27 mouse cellular contexts compared by ENCODE assay signal in the genomic region with DNA sequence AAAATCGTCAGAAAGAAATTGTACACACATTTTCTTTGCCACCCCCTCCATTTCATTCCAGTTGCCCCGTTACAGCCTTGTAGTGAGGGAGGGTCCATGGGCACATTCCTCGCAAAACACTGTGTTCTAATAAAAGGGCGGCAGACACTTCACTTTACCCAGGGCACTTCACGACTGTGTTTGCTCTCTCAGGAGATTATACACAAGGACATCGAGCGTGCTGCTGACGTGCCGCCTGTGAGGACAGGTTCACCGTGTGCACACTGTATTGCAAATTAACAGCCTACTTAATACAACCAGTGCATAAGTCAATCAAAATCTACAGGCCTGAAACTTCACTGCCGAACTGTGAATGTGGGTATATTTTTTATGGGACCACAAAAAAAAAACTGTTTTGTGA.
DNase-seq lines count a peak whose midpoint lies in the region; ATAC-seq and TF ChIP-seq lines count a peak whose summit lies in the region.
"Had no signal": no experiment of that assay in that cellular context is flagged by ENCODE, and none has a peak within 500 bp of the region (broad histone marks: within the 10 kb centered on the region; RNA-seq: fewer than 3 reads in every experiment).

No protein-coding gene starts in this region.

- no peaks in the 10 kb centered on the region for H3K36me3 ChIP-seq in lung, embryonic 14.5 days (ENCODE audit: insufficient read depth)
- no peaks in the 10 kb centered on the region for H3K36me3 ChIP-seq in lung, postnatal 0 days (ENCODE audit: insufficient read depth, low read length)
- H3K36me3 ChIP-seq in stomach, embryonic 15.5 days = no peaks in the 10 kb centered on the region
- H3K36me3 ChIP-seq in stomach, postnatal 0 days (ENCODE audit: control insufficient read depth, insufficient read depth, low read length) = no peaks in the 10 kb centered on the region
- H3K36me3 ChIP-seq in liver, postnatal 0 days (replicated peaks; ENCODE audit: insufficient read depth, low read length) = no peaks in the 10 kb centered on the region
- H3K36me3 ChIP-seq: embryonic facial prominence, embryonic 10.5 days; embryonic facial prominence, embryonic 13.5 days; forebrain, embryonic 12.5 days; forebrain, embryonic 15.5 days; heart, embryonic 10.5 days; heart, embryonic 13.5 days had no signal

- TF ChIP-seq POLR2A in lung, adult 2 months (IDR thresholded peaks at IDR 0.05; ENCODE audit: borderline replicate concordance, extremely low read depth, low read depth, low read length) = no peak

- peak; percentile 47; the same call in 1 of the 2 replicates for ATAC-seq in lung, embryonic 14.5 days (ENCODE audit: insufficient read depth)
- no peak for ATAC-seq in lung, postnatal 0 days
- ATAC-seq in stomach, embryonic 15.5 days (ENCODE audit: insufficient read depth, low FRiP score, low read depth) = 0 out of 2 replicates have a peak, but pooled peaks have one; percentile 35
- ATAC-seq in stomach, postnatal 0 days (ENCODE audit: low FRiP score, low TSS enrichment) = no peak
- no peak for ATAC-seq in liver, postnatal 0 days
- ATAC-seq: activated CD4-positive, CD25-positive, alpha-beta regulatory T cell, adult 4 months; forebrain, embryonic 15.5 days had no signal

- H3K9ac ChIP-seq in lung, embryonic 14.5 days = no peak overlapping the region
- no peak overlapping the region for H3K9ac ChIP-seq in lung, postnatal 0 days (replicated peaks; ENCODE audit: low read depth)
- H3K9ac ChIP-seq in stomach, embryonic 15.5 days = no peak overlapping the region
- no peak overlapping the region for H3K9ac ChIP-seq in stomach, postnatal 0 days (ENCODE audit: low read length)
- no peak overlapping the region for H3K9ac ChIP-seq in liver, postnatal 0 days (replicated peaks)
- H3K9ac ChIP-seq: embryonic facial prominence, embryonic 13.5 days; forebrain, embryonic 12.5 days; forebrain, embryonic 15.5 days; heart, embryonic 13.5 days; hindbrain, embryonic 14.5 days had no signal

- no peaks in the 10 kb centered on the region for H3K27me3 ChIP-seq in lung, embryonic 14.5 days (ENCODE audit: insufficient read depth, low read length)
- no peaks in the 10 kb centered on the region for H3K27me3 ChIP-seq in lung, postnatal 0 days (replicated peaks; ENCODE audit: insufficient read depth, low read length)
- H3K27me3 ChIP-seq in stomach, embryonic 15.5 days (replicated peaks) = no peaks in the 10 kb centered on the region
- no peaks in the 10 kb centered on the region for H3K27me3 ChIP-seq in stomach, postnatal 0 days (ENCODE audit: control insufficient read depth, insufficient read depth, low read length)
- H3K27me3 ChIP-seq in liver, postnatal 0 days (ENCODE audit: insufficient read depth, low read length) = no peaks in the 10 kb centered on the region
- H3K27me3 ChIP-seq: forebrain, embryonic 12.5 days; forebrain, embryonic 15.5 days; heart, embryonic 13.5 days had no signal

- no peak overlapping the region for H3K27ac ChIP-seq in lung, embryonic 14.5 days (ENCODE audit: low read depth)
- H3K27ac ChIP-seq in lung, postnatal 0 days (ENCODE audit: low read length) = no peak overlapping the region
- no peak overlapping the region for H3K27ac ChIP-seq in stomach, embryonic 15.5 days
- no peak overlapping the region for H3K27ac ChIP-seq in stomach, postnatal 0 days (replicated peaks)
- no peak overlapping the region for H3K27ac ChIP-seq in liver, postnatal 0 days (ENCODE audit: low read depth)
- H3K27ac ChIP-seq: embryonic facial prominence, embryonic 10.5 days; embryonic facial prominence, embryonic 13.5 days; forebrain, embryonic 12.5 days; forebrain, embryonic 15.5 days; heart, adult 2 months; heart, embryonic 10.5 days; heart, embryonic 13.5 days; hindbrain, embryonic 14.5 days had no signal

- no peak for TF ChIP-seq CTCF in lung, embryonic 14.5 days (IDR thresholded peaks at IDR 0.05; ENCODE audit: low read depth)
- TF ChIP-seq CTCF in lung, adult 2 months (IDR thresholded peaks at IDR 0.05; ENCODE audit: insufficient read depth, low read length) = no peak
- no peak for TF ChIP-seq CTCF in lung, postnatal 0 days (IDR thresholded peaks at IDR 0.05)
- TF ChIP-seq CTCF in stomach, postnatal 0 days (IDR thresholded peaks at IDR 0.05; ENCODE audit: low read depth) = no peak
- TF ChIP-seq CTCF in liver, postnatal 0 days (IDR thresholded peaks at IDR 0.05; ENCODE audit: low read depth) = no peak

- no peak overlapping the region for H3K4me3 ChIP-seq in lung, embryonic 14.5 days (ENCODE audit: low read depth, low read length)
- no peak overlapping the region for H3K4me3 ChIP-seq in lung, adult 2 months (replicated peaks; ENCODE audit: extremely low read depth, low read depth, low read length)
- H3K4me3 ChIP-seq in lung, postnatal 0 days (ENCODE audit: low read depth, low read length) = no peak overlapping the region
- H3K4me3 ChIP-seq in stomach, embryonic 15.5 days (replicated peaks) = no peak overlapping the region
- no peak overlapping the region for H3K4me3 ChIP-seq in stomach, postnatal 0 days (ENCODE audit: low read depth, low read length)
- H3K4me3 ChIP-seq in liver, postnatal 0 days (ENCODE audit: low read depth, low read length) = no peak overlapping the region
- H3K4me3 ChIP-seq: embryonic facial prominence, embryonic 10.5 days; embryonic facial prominence, embryonic 13.5 days; erythroblast, embryonic 14.5 days; forebrain, embryonic 12.5 days; forebrain, embryonic 15.5 days; heart, adult 2 months; heart, embryonic 10.5 days; heart, embryonic 13.5 days had no signal

- no peak for TF ChIP-seq EP300 in lung, postnatal 0 days (IDR thresholded peaks at IDR 0.05)
- TF ChIP-seq EP300 in stomach, postnatal 0 days (optimal IDR thresholded peaks at IDR 0.05) = no peak
- TF ChIP-seq EP300 in liver, postnatal 0 days (IDR thresholded peaks at IDR 0.05; ENCODE audit: low read depth) = no peak

- no peaks in the 10 kb centered on the region for H3K9me3 ChIP-seq in lung, embryonic 14.5 days (ENCODE audit: low read depth, low read length)
- no peaks in the 10 kb centered on the region for H3K9me3 ChIP-seq in lung, postnatal 0 days (ENCODE audit: low read length)
- no peaks in the 10 kb centered on the region for H3K9me3 ChIP-seq in stomach, embryonic 15.5 days
- no peaks in the 10 kb centered on the region for H3K9me3 ChIP-seq in stomach, postnatal 0 days (ENCODE audit: control insufficient read depth, low read length)
- H3K9me3 ChIP-seq in liver, postnatal 0 days (ENCODE audit: low read length) = no peaks in the 10 kb centered on the region
- H3K9me3 ChIP-seq: embryonic facial prominence, embryonic 10.5 days; embryonic facial prominence, embryonic 13.5 days; forebrain, embryonic 12.5 days; forebrain, embryonic 15.5 days; heart, embryonic 10.5 days; heart, embryonic 13.5 days had no signal

- DNase-seq in lung, embryonic 14.5 days = no peak
- no peak for DNase-seq in lung, adult 2 months
- DNase-seq in lung, postnatal 0 days (ENCODE audit: low spot score) = peak; percentile 9
- DNase-seq in lung, postnatal 36 days = no peak
- DNase-seq in stomach, postnatal 0 days (ENCODE audit: low spot score) = no peak
- DNase-seq in gastrocnemius, postnatal 10 days = no peak
- DNase-seq in liver, postnatal 0 days = no peak
- DNase-seq: adrenal gland, postnatal 10 days; cerebellum, adult 11-12 months; cerebellum, adult 8-10 months; cerebellum, postnatal 10 days; cerebellum, postnatal 36 days; embryo, embryonic 11 days; gastrocnemius, postnatal 36 days; heart, adult 2 months; heart, postnatal 14 days; heart, postnatal 4 days had no signal

- 45% methylated on average over 11 of the region's 11 CpGs for WGBS in lung, embryonic 14.5 days
- 53% methylated on average over 11 of the region's 11 CpGs for WGBS in lung, adult 2 months
- 42% methylated on average over 11 of the region's 11 CpGs for WGBS in lung, postnatal 0 days
- WGBS in stomach, embryonic 15.5 days = 71% methylated on average over 11 of the region's 11 CpGs
- 60% methylated on average over 11 of the region's 11 CpGs for WGBS in stomach, postnatal 0 days
- 72% methylated on average over 11 of the region's 11 CpGs for WGBS in liver, postnatal 0 days (ENCODE audit: insufficient replicate concordance)

- H3K4me2 ChIP-seq in lung, embryonic 14.5 days = no peak overlapping the region
- H3K4me2 ChIP-seq in lung, postnatal 0 days (replicated peaks; ENCODE audit: low read depth, low read length) = no peak overlapping the region
- H3K4me2 ChIP-seq in stomach, embryonic 15.5 days = no peak overlapping the region
- H3K4me2 ChIP-seq in stomach, postnatal 0 days (replicated peaks; ENCODE audit: low read depth) = no peak overlapping the region
- no peak overlapping the region for H3K4me2 ChIP-seq in liver, postnatal 0 days (ENCODE audit: low read depth, low read length)
- H3K4me2 ChIP-seq: embryonic facial prominence, embryonic 13.5 days; forebrain, embryonic 12.5 days; forebrain, embryonic 15.5 days; heart, embryonic 13.5 days; hindbrain, embryonic 14.5 days had no signal

- H3K4me1 ChIP-seq in lung, embryonic 14.5 days (ENCODE audit: insufficient read depth) = no peaks in the 10 kb centered on the region
- no peaks in the 10 kb centered on the region for H3K4me1 ChIP-seq in lung, adult 2 months (ENCODE audit: control insufficient read depth, insufficient read depth, low read length)
- no peaks in the 10 kb centered on the region for H3K4me1 ChIP-seq in lung, postnatal 0 days (ENCODE audit: insufficient read depth, low read depth, low read length)
- no peaks in the 10 kb centered on the region for H3K4me1 ChIP-seq in stomach, embryonic 15.5 days
- no peaks in the 10 kb centered on the region for H3K4me1 ChIP-seq in stomach, postnatal 0 days (replicated peaks; ENCODE audit: control insufficient read depth, insufficient read depth)
- no peaks in the 10 kb centered on the region for H3K4me1 ChIP-seq in liver, postnatal 0 days (ENCODE audit: insufficient read depth)
- H3K4me1 ChIP-seq: embryonic facial prominence, embryonic 10.5 days; embryonic facial prominence, embryonic 13.5 days; forebrain, embryonic 12.5 days; forebrain, embryonic 15.5 days; heart, embryonic 10.5 days; heart, embryonic 13.5 days had no signal

Comparison
In these comparisons a context has a peak if more than half of its experiments do, and no peak if none do; other contexts are left out.
1. ATAC-seq: peak in lung, embryonic 14.5 days (single experiment) and stomach, embryonic 15.5 days (single experiment); none in lung, postnatal 0 days (single experiment), stomach, postnatal 0 days (single experiment) and liver, postnatal 0 days (single experiment).